Mouse (Mus musculus) small intestine, adult 2 months (tissue): ENCODE data around the gene Rps7. TPM values are rescaled to one million over a fixed set of nuclear protein-coding genes. Genes with fewer than 3 reads are reported as not detected.
A peak's percentile ranks its signal among the peaks of the same experiment; 100 is the strongest.

Experiments used
- H3K27ac ChIP-seq: fragments of 200-500 bp; 2 replicates; pipeline ENCODE4 v1.5.1; 2012; ENCODE audit warnings: low read depth, low read length, control low read depth, inconsistent platforms; ENCODE audit not compliant: insufficient read depth
- H3K27me3 ChIP-seq: fragments of 200-500 bp; 2 replicates; pipeline ENCODE4 v1.6.1; 2012; ENCODE audit warnings: mild to moderate bottlenecking, moderate library complexity, low read length, inconsistent platforms; ENCODE audit not compliant: control insufficient read depth, insufficient read depth
- H3K36me3 ChIP-seq: fragments of 200-500 bp; 2 replicates; pipeline ENCODE4 v1.6.1; 2012; ENCODE audit warnings: mild to moderate bottlenecking, low read length, control low read depth, inconsistent platforms; ENCODE audit not compliant: control insufficient read depth, insufficient read depth
- H3K4me1 ChIP-seq: fragments of 200-500 bp; 2 replicates; pipeline ENCODE4 v1.6.1; 2012; ENCODE audit warnings: low read length, inconsistent platforms, mixed read lengths; ENCODE audit not compliant: control insufficient read depth, insufficient read depth, insufficient read length
- H3K4me3 ChIP-seq: fragments of 200-500 bp; 2 replicates; pipeline ENCODE4 v1.5.1; 2012; ENCODE audit warnings: low read depth, mild to moderate bottlenecking, control low read depth, inconsistent platforms, low read length, moderate library complexity
- CTCF ChIP-seq: fragments of 200-500 bp; IDR thresholded peaks from 2 replicates; pipeline ENCODE4 v1.5.1; 2012; ENCODE audit warnings: low read depth, mild to moderate bottlenecking, control low read depth, inconsistent platforms, low read length, moderate library complexity, mixed read lengths; ENCODE audit not compliant: insufficient replicate concordance, insufficient read length; ENCODE audit errors: extremely low read depth
- POLR2A ChIP-seq: fragments of 200-500 bp; IDR thresholded peaks from 2 replicates; pipeline ENCODE4 v1.6.1; 2012; ENCODE audit warnings: low read depth, mild to moderate bottlenecking, control low read depth, inconsistent platforms, low read length, moderate library complexity
- WGBS: fragments of 180-500 bp; shearing (Covaris S2); methylation state at CpG from one replicate; pipeline ENCODE4 v1.1.7; 2018; 5-methylcytosine and 5-hydroxymethylcytosine counted together
- polyA plus RNA-seq: library from polyadenylated mRNA; depleted of rRNA; stranded (reverse); fragments of >200 nt; gene quantifications from 2 replicates; pipeline ENCODE4 v1.2.3, GENCODE M21; 2012; rRNA removed

The Rps7 gene
- polyA plus RNA-seq, 1 experiment, result 82.1 TPM

DNA sequence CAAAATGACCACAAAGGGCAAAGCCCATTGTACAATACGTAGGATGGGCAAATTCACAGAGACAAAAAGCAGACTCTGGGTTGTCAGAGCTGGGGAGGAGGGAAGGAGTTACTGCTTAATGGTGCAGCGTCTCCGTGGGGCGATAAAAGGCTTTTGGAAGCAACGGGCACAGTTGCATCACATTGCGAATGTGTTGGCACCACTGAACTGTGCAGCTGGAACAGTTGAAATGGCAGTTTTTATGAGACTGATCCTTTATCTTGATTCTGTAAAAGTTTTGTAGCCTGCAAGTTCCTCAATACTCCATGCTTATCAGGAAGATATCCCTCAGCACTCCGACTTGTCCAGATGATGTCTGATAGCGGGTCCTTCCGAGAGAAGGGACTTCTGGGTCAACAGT is 38.1 kb downstream of the Rps7 start:
- TF ChIP-seq POLR2A (no peak), CTCF (no peak)
- H3K4me3 ChIP-seq, result no peak overlapping the region
- no peaks in the 10 kb centered on the region for H3K4me1 ChIP-seq
- no peak overlapping the region for H3K27ac ChIP-seq
- H3K27me3 ChIP-seq, result no peaks in the 10 kb centered on the region
- H3K36me3 ChIP-seq, result no peaks in the 10 kb centered on the region
- 72% methylated on average over 9 of the region's 9 CpGs for WGBS

DNA sequence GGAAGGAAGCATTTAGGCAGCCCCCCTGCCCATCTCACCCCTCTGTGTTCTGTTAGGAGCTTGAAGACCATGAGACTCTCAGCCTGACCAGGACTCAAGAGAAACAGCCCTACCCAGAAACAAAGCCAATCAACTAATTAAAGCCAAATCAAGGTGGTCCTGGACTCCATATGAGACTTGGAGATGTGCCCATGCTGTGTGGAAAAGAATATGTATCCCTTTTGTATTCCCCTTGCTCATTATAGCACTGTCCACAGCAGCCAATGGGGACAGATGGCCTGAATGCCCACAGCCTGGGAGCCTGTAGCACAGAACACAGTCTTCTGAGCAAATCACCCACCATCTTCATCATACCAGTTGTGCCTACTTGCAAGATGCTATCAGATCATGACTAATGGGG is 38.9 kb downstream of the Rps7 start:
- TF ChIP-seq CTCF, result no peak
- TF ChIP-seq POLR2A, result no peak
- Histone ChIP-seq H3K4me1 (no peaks in the 10 kb centered on the region), H3K27me3 (no peaks in the 10 kb centered on the region), H3K4me3 (no peak overlapping the region), H3K36me3 (no peaks in the 10 kb centered on the region), H3K27ac (no peak overlapping the region)

- 46% methylated on average over 13 of the region's 13 CpGs for WGBS
Observed at GRCm38 (mm10) chr12:28590428-28590827, 45.3 kb downstream of the Rps7 start.

DNA sequence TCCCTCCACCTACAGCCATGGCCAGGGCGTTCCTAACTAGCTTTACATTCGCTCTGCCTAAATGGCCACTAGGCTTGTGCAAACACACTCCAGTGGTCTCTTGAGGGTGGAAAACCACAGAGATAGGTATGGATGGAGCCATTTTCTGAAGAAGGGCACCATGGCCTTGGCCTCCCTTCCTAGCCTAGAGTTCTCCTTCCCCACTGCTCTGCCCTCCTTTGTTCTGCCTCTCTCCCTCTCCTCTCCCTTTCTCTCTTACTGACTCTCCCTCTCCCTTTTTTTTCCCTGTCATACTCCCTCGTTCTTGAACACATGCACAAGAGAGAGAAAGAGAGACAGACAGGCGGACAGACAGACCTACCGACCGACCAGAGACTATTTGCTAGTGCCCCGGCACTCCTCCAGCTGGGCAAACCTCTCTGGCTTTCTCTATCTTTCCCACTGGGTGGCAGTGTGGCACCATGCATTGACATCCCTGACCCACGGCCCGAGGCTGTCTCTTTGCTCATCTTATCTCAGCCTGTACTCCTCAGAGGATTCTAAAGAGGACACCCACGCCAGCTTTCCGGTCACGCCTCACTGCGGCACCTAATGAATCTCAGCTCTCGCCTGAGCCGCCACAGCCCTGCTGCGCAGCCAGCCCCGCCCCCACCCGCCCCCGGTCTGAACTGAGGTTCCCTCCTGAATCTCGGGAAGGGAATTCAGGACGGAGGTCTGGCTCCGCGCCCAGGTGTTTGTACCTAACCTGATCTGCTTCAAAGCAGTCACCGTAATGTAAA is 46.5 kb downstream of the Rps7 start:
- WGBS, result 9% methylated on average over 24 of the region's 24 CpGs

More at GRCm38 (mm10) chr12:28590428-28590827, 45.3 kb downstream of the Rps7 start:
- Histone ChIP-seq H3K27ac (no peak overlapping the region), H3K36me3 (no peaks in the 10 kb centered on the region), H3K4me3 (no peak overlapping the region), H3K27me3 (0 out of 2 replicates have a peak, but pooled peaks cover 3% of the 10 kb centered on the region), H3K4me1 (peaks cover 2% of the 10 kb centered on the region; the same call in 1 of the 2 replicates)
- TF ChIP-seq CTCF (no peak), POLR2A (no peak)

DNA sequence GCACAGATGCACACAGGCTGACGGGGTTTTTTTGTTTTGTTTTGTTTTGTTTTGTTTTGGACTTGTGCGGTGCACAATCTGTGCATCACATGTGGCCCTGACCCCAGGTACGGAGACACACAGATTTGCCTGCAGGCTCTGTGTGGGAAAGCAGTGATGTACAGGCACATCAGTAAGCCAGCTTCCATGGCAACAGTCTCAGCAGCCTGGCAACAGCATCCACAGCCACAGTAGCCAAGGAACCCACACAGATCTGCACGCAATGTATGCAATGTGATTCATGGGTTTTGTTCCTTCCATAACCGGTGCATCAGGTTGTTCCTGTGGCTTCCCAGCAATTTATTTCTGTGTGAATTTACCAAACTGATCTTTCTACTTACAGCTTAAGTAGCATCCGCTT is 47.8 kb downstream of the Rps7 start:
- Histone ChIP-seq H3K4me3 (no peak overlapping the region), H3K36me3 (no peaks in the 10 kb centered on the region), H3K27me3 (0 out of 2 replicates have a peak, but pooled peaks cover 3% of the 10 kb centered on the region), H3K4me1 (peaks cover 2% of the 10 kb centered on the region; the same call in 1 of the 2 replicates), H3K27ac (no peak overlapping the region)
- TF ChIP-seq CTCF (no peak), POLR2A (no peak)
- WGBS, result 73% methylated on average over 6 of the region's 6 CpGs

More for the DNA sequence above, 46.5 kb downstream of the Rps7 start:
- Histone ChIP-seq H3K27me3 (0 out of 2 replicates have a peak, but pooled peaks cover 3% of the 10 kb centered on the region), H3K36me3 (no peaks in the 10 kb centered on the region), H3K4me3 (peak overlapping the region; percentile 49), H3K4me1 (peaks cover 2% of the 10 kb centered on the region; the same call in 1 of the 2 replicates), H3K27ac (no peak overlapping the region)
- peak; percentile 72; the same call in 1 of the 2 replicates for TF ChIP-seq CTCF
- no peak for TF ChIP-seq POLR2A

- Histone ChIP-seq H3K4me1 (no peaks in the 10 kb centered on the region), H3K4me3 (no peak overlapping the region), H3K36me3 (no peaks in the 10 kb centered on the region), H3K27ac (no peak overlapping the region), H3K27me3 (no peaks in the 10 kb centered on the region)
- 51% methylated on average over 3 of the region's 3 CpGs for whole genome bisulfite sequencing
- no peak for TF ChIP-seq POLR2A
- no peak for TF ChIP-seq CTCF
Observed at GRCm38 (mm10) chr12:28584036-28584435, 51.7 kb downstream of the Rps7 start.

DNA sequence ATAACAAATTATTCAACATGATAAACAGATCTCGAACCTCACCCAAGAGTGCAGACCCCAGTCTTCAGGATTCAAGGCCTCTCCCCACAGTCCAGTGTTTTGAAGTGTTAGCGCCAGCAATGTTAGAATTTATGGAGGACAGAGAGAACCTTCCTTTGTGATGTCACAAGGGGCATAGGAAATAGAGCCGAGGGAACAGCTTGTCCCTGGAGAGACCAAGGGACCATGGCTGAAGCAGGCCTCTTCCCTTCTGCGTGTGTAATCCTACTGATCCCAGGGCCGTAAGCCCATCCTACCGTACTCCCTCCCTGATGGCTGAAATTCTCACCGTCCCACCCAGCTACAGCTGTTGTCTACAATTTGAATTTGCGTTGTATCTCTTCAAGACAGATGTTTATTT is 53.3 kb downstream of the Rps7 start, which contains the start of gene Allc:
Gene Allc (minus strand): TSS at position 101 of the 400 bp plus-strand sequence.
- no peak within 1 kb of the TSS for H3K27ac ChIP-seq
- H3K4me1 ChIP-seq, result no peaks in the 10 kb centered on the region
- no peaks in the 10 kb centered on the region for H3K27me3 ChIP-seq
- 78% methylated on average over 8 of the region's 8 CpGs for WGBS
- no peak within 1 kb of the TSS for H3K4me3 ChIP-seq
- H3K36me3 ChIP-seq, result no peaks in the 10 kb centered on the region
- TF ChIP-seq POLR2A (no peak), CTCF (no peak)

Other genes with a start within 250 kb of the Rps7 start
- not detected in 2 replicates for gene Dcdc2c, start 83.6 kb downstream of the Rps7 start, polyA plus RNA-seq
- gene Allc, start 53.4 kb downstream of the Rps7 start, polyA plus RNA-seq, result not detected in 2 replicates
- gene Colec11, start 12.6 kb downstream of the Rps7 start, polyA plus RNA-seq, result 0.10 and 0.13 TPM in 2 replicates
- 2.5 and 5.0 TPM in 2 replicates for gene Rnaseh1, start 13.6 kb upstream of the Rps7 start, polyA plus RNA-seq
- 4.5 and 4.9 TPM in 2 replicates for gene Adi1, start 39.3 kb upstream of the Rps7 start, polyA plus RNA-seq
- 8.8 and 15.2 TPM in 2 replicates for gene Trappc12, start 114.5 kb upstream of the Rps7 start, polyA plus RNA-seq
- gene Eipr1, start 115.8 kb upstream of the Rps7 start, polyA plus RNA-seq, result 27.4 and 57.7 TPM in 2 replicates